Mouse (Mus musculus): ENCODE data around the gene Ccnd3.

The Ccnd3 gene

DNA sequence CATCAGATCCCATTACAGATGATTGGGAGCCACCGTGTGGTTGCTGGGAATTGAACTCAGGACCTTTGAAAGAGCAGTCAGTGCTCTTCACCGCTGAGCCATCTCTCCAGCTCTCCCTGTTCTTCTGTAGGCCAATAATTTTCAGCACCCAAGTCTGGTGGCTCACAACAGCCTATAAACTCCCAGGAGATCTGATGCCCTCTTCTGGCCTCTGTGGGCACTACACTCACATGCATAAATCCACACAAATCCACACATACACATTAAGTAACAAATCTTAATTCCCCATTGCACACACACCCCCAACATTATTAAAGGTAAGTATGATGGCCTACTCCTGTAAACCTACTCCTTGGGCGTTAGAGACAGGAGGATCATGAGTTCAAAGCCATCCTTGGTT, 11.4 kb downstream of the Ccnd3 start:
- peak; percentile 60 for DNase-seq

DNA sequence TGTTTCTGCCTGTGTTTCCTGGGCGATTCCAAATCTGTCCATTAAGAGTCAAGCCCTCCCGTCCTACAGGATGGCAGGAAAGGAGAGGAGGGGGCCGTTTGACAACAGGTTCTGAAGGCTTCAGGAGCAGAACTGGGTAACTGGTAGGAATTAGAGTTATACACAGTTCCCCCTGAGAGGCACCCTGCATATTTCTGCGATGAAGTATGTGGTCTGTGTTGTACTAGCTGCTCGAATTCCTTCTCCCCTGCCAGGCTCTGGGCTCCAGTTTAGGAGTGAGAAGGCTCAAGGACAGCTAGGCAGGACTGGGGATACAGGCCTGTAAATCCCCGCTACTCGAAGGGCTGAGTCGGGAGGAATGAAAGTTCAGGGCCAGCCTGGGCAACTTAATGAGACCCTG, 13.4 kb downstream of the Ccnd3 start:
- DNase-seq: peak; percentile 16

- DNase-seq: peak; percentile 94
Observed at GRCm38 (mm10) chr17:47521551-47522258, 16.9 kb downstream of the Ccnd3 start.

GRCm38 (mm10) chr17:47522536-47522935, 17.7 kb downstream of the Ccnd3 start:
- DNase-seq: peak; percentile 54

DNA sequence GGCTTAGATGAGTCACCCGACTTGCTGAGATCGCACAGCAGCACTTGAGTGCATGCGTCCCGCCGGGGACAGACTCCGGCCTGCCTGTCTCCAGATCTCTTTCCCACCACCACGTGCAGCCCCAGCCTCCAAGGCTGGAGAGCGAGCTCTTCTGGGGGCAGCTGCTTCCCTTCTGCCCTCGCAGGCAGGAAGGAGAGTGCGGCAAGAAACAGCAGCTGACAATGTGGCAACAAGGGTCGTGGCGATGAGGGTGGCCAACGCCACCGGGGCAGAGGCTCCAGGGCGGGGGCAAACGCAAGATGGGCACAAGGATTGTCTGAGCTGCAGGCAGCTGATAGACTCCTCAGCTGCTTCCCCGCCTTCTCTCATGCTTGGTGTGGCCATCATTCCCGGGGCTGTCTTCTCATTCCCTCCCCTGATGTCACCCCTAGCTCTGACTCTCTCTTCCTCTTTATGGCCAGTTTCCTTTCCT, 18.4 kb downstream of the Ccnd3 start:
- peak; percentile 70 for DNase-seq

- no peak for DNase-seq
Observed at GRCm38 (mm10) chr17:47524055-47524454, 19.2 kb downstream of the Ccnd3 start.

DNA sequence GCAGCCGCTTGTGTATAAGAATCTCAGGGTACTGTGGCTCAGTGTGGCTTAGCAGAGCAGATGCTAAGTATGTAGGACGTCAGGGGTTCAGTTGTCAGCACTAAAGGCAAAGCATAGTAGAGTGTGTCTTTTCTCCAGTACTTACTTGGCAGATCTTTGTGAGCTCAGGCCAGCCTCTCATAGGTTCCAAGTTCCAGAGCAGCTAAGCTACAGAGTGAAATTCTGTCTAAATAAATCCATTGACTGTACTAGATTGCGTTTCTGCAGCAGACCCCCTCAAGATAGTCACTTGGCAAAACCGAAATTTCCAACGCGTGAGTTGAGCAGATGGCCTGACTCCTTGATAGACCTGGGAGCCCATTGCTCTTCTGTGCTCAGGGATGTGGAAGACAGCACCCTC, 20.1 kb downstream of the Ccnd3 start:
- no peak for DNase-seq

GRCm38 (mm10) chr17:47526856-47527520, 22.1 kb downstream of the Ccnd3 start:
- DNase-seq: peak; percentile 54

GRCm38 (mm10) chr17:47527581-47528300, 22.9 kb downstream of the Ccnd3 start:
- DNase-seq: peak; percentile 70

DNA sequence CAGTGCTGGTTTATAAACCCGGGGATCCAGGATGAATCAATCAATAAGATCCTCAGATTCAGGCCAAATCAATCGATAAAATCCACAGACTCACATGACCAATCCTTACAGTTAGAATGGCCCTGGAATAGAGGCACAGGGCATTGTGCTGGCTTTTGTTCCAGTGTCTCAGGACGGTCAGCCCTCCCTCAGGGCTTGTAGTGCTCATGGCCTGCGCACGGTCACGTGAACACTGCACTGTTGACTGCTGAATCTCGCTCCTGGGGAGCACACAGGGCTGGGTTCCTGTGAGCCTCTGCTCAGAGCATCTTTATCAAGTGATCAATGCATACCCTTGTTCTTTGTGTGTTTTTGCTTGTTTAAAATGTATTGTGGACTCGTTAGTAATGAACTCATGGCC, 24.1 kb downstream of the Ccnd3 start:
- DNase-seq: peak; percentile 61

- DNase-seq: peak; percentile 71
Observed at GRCm38 (mm10) chr17:47529595-47529994, 24.7 kb downstream of the Ccnd3 start.

GRCm38 (mm10) chr17:47531387-47531818, 26.6 kb downstream of the Ccnd3 start:
- peak; percentile 91 for DNase-seq

- DNase-seq: no peak
Observed at GRCm38 (mm10) chr17:47532364-47532763, 27.5 kb downstream of the Ccnd3 start.

- peak; percentile 47 for DNase-seq
Observed at GRCm38 (mm10) chr17:47533691-47534090, 28.8 kb downstream of the Ccnd3 start.

GRCm38 (mm10) chr17:47535812-47536236, 31.0 kb downstream of the Ccnd3 start:
- peak; percentile 83 for DNase-seq

DNA sequence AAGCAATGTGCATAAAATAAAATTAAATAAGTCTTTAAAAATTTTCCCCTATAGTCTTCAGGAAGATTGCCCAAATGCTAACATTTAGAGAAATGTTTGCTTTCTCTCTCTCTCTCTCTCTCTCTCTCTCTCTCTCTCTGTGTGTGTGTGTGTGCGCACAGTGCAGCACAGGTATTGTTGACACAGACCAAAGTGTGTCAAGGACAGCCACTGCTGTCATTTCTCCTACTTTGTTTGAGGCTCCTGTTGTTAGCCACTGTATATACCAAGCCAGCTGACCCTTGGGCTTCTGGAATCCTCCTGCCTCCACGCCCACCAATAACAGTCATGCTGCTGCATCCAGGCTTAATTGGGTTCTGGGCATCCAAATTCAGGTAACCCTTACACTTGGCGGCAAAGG, 33.2 kb downstream of the Ccnd3 start:
- DNase-seq: no peak

- no peak for DNase-seq
Observed at GRCm38 (mm10) chr17:47539128-47539527, 34.3 kb downstream of the Ccnd3 start.

- peak; percentile 92 for DNase-seq
Observed at GRCm38 (mm10) chr17:47542061-47542460, 37.2 kb downstream of the Ccnd3 start.

- peak; percentile 72 for DNase-seq
Observed at GRCm38 (mm10) chr17:47543051-47543650, 38.3 kb downstream of the Ccnd3 start.

DNA sequence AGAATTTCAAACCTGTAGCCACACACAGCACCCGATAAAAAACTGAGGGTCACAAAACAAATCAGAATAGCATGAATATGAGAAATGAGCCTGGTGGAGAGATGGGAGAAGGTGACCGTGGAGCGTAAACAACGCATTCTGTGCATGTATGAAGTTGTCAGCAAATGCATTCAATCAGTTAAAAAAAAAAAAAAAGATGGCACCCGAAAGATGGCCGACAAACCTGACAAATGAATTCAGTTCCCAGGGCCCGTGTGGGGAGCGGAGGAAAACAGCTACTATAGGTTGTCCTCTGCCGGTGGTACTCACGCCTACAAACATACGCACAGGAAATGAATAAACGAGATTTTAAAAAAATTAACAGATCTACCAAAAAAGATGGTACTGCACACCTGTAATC, 40.3 kb downstream of the Ccnd3 start:
- no peak for DNase-seq

- DNase-seq: no peak
Observed at GRCm38 (mm10) chr17:47545861-47546331, 41.0 kb downstream of the Ccnd3 start.

GRCm38 (mm10) chr17:47551049-47551448, 46.2 kb downstream of the Ccnd3 start:
- DNase-seq: no peak

GRCm38 (mm10) chr17:47552994-47553393, 48.1 kb downstream of the Ccnd3 start:
- DNase-seq: no peak

Data from thymus, postnatal 14 days (tissue).